Mouse (Mus musculus): ENCODE data around the gene Rpl28. TPM values are rescaled to one million over a fixed set of nuclear protein-coding genes. Genes with fewer than 3 reads are reported as not detected.
A peak's percentile ranks its signal among the peaks of the same experiment; 100 is the strongest.
"Not testable (repeated sequence)": the region's sequence is repeated elsewhere in the genome, so short reads cannot be mapped to it uniquely, and the experiment has no call there.

Gene Rpl28
- total RNA-seq, 2 experiments from 2014 or later: 498 to 526 TPM

- DNase-seq (ENCODE audit: low spot score in 2 of 2): no peak
Observed at GRCm38 (mm10) chr7:4782130-4782529, 10.5 kb upstream of the Rpl28 start.

GRCm38 (mm10) chr7:4782759-4783158 lies 9.9 kb upstream of the Rpl28 start, which contains the start of the genes Il11 and Tmem190:
Gene Il11 (minus strand): TSS chr7:4782859.
Gene Tmem190 (plus strand): TSS chr7:4782937.
- no peak for DNase-seq (ENCODE audit: low spot score in 2 of 2)

GRCm38 (mm10) chr7:4783667-4784268 lies 8.9 kb upstream of the Rpl28 start:
- no peak for DNase-seq (ENCODE audit: low spot score in 2 of 2)

- DNase-seq (ENCODE audit: low spot score in 2 of 2): peak; percentile 39 to 54
Observed at GRCm38 (mm10) chr7:4788499-4789435, 3.9 kb upstream of the Rpl28 start.

- DNase-seq (ENCODE audit: low spot score in 2 of 2): no peak
Observed at GRCm38 (mm10) chr7:4789436-4789935, 3.2 kb upstream of the Rpl28 start, which contains the start of gene Tmem238. Gene Tmem238 (minus strand): TSS chr7:4789656.

GRCm38 (mm10) chr7:4793248-4793647 lies 574 bp downstream of the Rpl28 start:
- DNase-seq (ENCODE audit: low spot score in 2 of 2): not testable (repeated sequence)

GRCm38 (mm10) chr7:4793674-4794073 lies 1.0 kb downstream of the Rpl28 start:
- DNase-seq (ENCODE audit: low spot score in 2 of 2): no peak

GRCm38 (mm10) chr7:4794631-4795168 lies 2.0 kb downstream of the Rpl28 start:
- no peak for DNase-seq (ENCODE audit: low spot score in 2 of 2)

- DNase-seq (ENCODE audit: low spot score in 2 of 2): peak in 1 of 2 experiments; percentile 58
Observed at GRCm38 (mm10) chr7:4795767-4796433, 3.2 kb downstream of the Rpl28 start.

GRCm38 (mm10) chr7:4802247-4802646 lies 9.6 kb downstream of the Rpl28 start:
- DNase-seq (ENCODE audit: low spot score in 2 of 2): no peak

GRCm38 (mm10) chr7:4806716-4807115 lies 14.0 kb downstream of the Rpl28 start:
- DNase-seq (ENCODE audit: low spot score in 2 of 2): no peak

GRCm38 (mm10) chr7:4811131-4811530 lies 18.5 kb downstream of the Rpl28 start:
- not testable (repeated sequence) for DNase-seq (ENCODE audit: low spot score in 2 of 2)

GRCm38 (mm10) chr7:4811842-4812302 lies 19.2 kb downstream of the Rpl28 start:
- peak in 1 of 2 experiments; percentile 65 for DNase-seq (ENCODE audit: low spot score in 2 of 2)

- peak; percentile 98 to 99 for DNase-seq (ENCODE audit: low spot score in 2 of 2)
Observed at GRCm38 (mm10) chr7:4812303-4813104, 19.8 kb downstream of the Rpl28 start, which contains the start of gene Ube2s. Gene Ube2s (minus strand): TSS chr7:4812590.

GRCm38 (mm10) chr7:4813105-4813791 lies 20.6 kb downstream of the Rpl28 start:
- no peak for DNase-seq (ENCODE audit: low spot score in 2 of 2)

- no peak for DNase-seq (ENCODE audit: low spot score in 2 of 2)
Observed at GRCm38 (mm10) chr7:4816559-4816958, 23.9 kb downstream of the Rpl28 start.

GRCm38 (mm10) chr7:4820925-4821324 lies 28.3 kb downstream of the Rpl28 start:
- not testable (repeated sequence) for DNase-seq (ENCODE audit: low spot score in 2 of 2)

- DNase-seq (ENCODE audit: low spot score in 2 of 2): peak; percentile 38 to 69
Observed at GRCm38 (mm10) chr7:4821690-4822089, 29.0 kb downstream of the Rpl28 start.

GRCm38 (mm10) chr7:4822162-4822907 lies 29.7 kb downstream of the Rpl28 start:
- no peak for DNase-seq (ENCODE audit: low spot score in 2 of 2)

All from layer of hippocampus, postnatal 14 days (tissue).